Mouse (Mus musculus): ENCODE data around the gene Prss21.
"Not testable (repeated sequence)": the region's sequence is repeated elsewhere in the genome, so short reads cannot be mapped to it uniquely, and the experiment has no call there.

The Prss21 gene

DNA sequence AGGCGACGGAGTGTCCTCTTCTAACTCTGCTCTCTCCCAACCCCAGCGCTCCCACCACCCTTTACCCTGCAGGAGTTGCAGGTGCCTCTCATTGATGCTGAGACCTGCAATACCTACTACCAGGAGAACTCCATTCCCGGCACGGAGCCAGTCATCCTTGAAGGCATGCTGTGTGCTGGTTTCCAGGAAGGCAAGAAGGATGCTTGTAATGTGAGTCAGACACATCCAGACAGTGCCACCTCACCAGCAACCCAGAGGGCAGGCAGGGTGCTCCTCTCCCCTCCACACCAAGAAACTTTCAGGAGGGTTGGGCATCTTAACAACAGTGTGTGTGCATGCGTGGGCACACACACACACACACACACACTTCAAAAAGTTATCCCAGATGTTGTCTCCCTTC is 10.7 kb upstream of the Prss21 start:
- in situ Hi-C loops (cut with MboI, MseI) = loop anchor here (10.0 to 25.0 kb wide), 2 partner anchors 105 to 652 kb away; partner anchors contain the start of gene Sbpl

GRCm38 (mm10) chr17:23857913-23858312 is 9.9 kb upstream of the Prss21 start:
- in situ Hi-C loops (cut with MboI, MseI) = loop anchor here (10.0 to 25.0 kb wide), 2 partner anchors 104 to 653 kb away; partner anchors contain the start of gene Sbpl

GRCm38 (mm10) chr17:23862926-23863325 is 4.9 kb upstream of the Prss21 start:
- in situ Hi-C loops (cut with MboI, MseI) = loop anchor here (25.0 kb wide), 1 partner anchor 99 kb away; the partner anchor contains the start of gene Sbpl

DNA sequence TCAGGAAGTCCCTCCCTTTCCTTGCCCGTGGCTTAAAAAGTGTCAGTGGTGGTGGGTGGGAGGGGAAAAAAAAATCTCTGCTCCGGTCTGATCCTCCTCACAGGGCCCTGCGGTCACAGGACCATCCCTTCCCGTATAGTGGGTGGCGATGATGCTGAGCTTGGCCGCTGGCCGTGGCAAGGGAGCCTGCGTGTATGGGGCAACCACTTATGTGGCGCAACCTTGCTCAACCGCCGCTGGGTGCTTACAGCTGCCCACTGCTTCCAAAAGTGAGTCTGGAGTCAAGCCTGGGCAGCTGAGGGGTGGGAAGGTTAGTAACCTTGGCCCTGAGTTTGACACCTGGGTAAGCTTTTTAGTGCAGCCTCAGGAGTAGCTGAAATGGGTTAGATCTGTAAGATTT is 657 bp downstream of the Prss21 start:
- in situ Hi-C loops (cut with MboI, MseI) = loop anchor here (25.0 kb wide), 1 partner anchor 94 kb away; the partner anchor contains the start of gene Sbpl

GRCm38 (mm10) chr17:23873884-23874856 is 6.3 kb downstream of the Prss21 start:
- in situ Hi-C loops (cut with MboI, MseI) = loop anchor here (25.0 kb wide), 1 partner anchor 88 kb away; the partner anchor contains the start of gene Sbpl

GRCm38 (mm10) chr17:23876741-23877140 is 8.9 kb downstream of the Prss21 start:
- in situ Hi-C loops (cut with MboI, MseI) = no loop called here

- in situ Hi-C loops (cut with MboI, MseI) = no loop called here
Observed at GRCm38 (mm10) chr17:23877166-23877565, 9.3 kb downstream of the Prss21 start.

DNA sequence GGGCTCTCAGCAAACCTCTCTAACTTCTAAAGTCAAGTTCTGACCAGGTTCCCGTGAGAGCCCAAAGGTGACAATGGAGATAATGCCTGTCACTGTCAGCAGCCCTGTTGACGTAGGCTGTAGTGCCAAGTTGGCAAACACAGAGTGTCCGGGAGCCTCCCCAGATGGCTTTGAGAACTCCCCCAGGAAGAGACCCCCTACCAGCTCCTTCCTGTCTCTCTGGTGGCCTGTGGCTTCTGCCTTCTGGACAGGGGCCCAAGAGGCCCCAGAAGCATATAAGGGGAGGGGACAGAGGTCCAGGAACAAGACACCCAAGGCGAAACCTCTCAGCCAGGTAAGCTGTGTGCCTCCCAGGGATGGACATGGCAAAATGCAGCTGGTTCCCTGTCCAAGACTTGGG is 12.7 kb downstream of the Prss21 start, which contains the start of the genes Dcpp1 and Dcpp2:
Dcpp1 (plus strand) TSS at position 301 of the 400 bp plus-strand sequence.
Dcpp2 (plus strand) TSS at position 305 of the 400 bp plus-strand sequence.
- in situ Hi-C loops (cut with MboI, MseI) = not testable (repeated sequence)

DNA sequence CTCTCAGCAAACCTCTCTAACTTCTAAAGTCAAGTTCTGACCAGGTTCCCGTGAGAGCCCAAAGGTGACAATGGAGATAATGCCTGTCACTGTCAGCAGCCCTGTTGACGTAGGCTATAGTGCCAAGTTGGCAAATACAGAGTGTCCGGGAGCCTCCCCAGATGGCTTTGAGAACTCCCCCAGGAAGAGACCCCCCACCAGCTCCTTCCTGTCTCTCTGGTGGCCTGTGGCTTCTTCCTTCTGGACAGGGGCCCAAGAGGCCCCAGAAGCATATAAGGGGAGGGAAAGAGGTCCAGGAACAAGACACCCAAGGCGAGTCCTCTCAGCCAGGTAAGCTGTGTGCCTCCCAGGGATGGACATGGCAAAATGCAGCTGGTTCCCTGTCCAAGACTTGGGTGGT is 49.3 kb downstream of the Prss21 start, which contains the start of gene Dcpp3:
Dcpp3 (plus strand) TSS at position 301 of the 400 bp plus-strand sequence.
- in situ Hi-C loops (cut with MboI, MseI) = not testable (repeated sequence)
